Mouse (Mus musculus) adrenal gland, adult 2 months (tissue): ENCODE data around the gene Rad9a. TPM values are rescaled to one million over a fixed set of nuclear protein-coding genes. Genes with fewer than 3 reads are reported as not detected.

Source experiments
- DNase-seq: peaks from one replicate; pipeline ENCODE4 v3.0.0; 2021
- polyA plus RNA-seq: library from polyadenylated mRNA; depleted of rRNA; stranded (reverse); fragments of >200 nt; gene quantifications from 2 replicates; pipeline ENCODE4 v1.2.3, GENCODE M21; 2012
- total RNA-seq, 2 experiments: library from RNA; stranded (reverse); gene quantifications; 2 replicates each; pipeline ENCODE4 v1.2.3; 2021

Rad9a gene
- total and polyA plus RNA-seq, 3 experiments = 6.9 to 17.2 (median 12.3) TPM

- no peak for DNase-seq
These were observed 37.4 kb downstream of the Rad9a start for GRCm38 (mm10) chr19:4164100-4164499.

GRCm38 (mm10) chr19:4163543-4163887 is 37.9 kb downstream of the Rad9a start:
- no peak for DNase-seq

GRCm38 (mm10) chr19:4162646-4163542 is 38.6 kb downstream of the Rad9a start, which contains the start of gene Rps6kb2:
Rps6kb2 (minus strand) TSS chr19:4163354.
- DNase-seq = peak; percentile 96

GRCm38 (mm10) chr19:4159049-4159448 is 42.4 kb downstream of the Rad9a start:
- DNase-seq = no peak

- DNase-seq = no peak
These were observed 44.7 kb downstream of the Rad9a start for GRCm38 (mm10) chr19:4156771-4157170.

GRCm38 (mm10) chr19:4156073-4156579 is 45.3 kb downstream of the Rad9a start:
- no peak for DNase-seq

- no peak for DNase-seq
These were observed 46.0 kb downstream of the Rad9a start for GRCm38 (mm10) chr19:4155223-4156072.

GRCm38 (mm10) chr19:4154437-4155222 is 46.8 kb downstream of the Rad9a start:
- no peak for DNase-seq

GRCm38 (mm10) chr19:4153232-4153654 is 48.2 kb downstream of the Rad9a start, which contains the start of gene Ptprcap:
Ptprcap (plus strand) TSS chr19:4153604.
- DNase-seq = no peak

- no peak for DNase-seq
These were observed 48.8 kb downstream of the Rad9a start for GRCm38 (mm10) chr19:4152445-4153231.

GRCm38 (mm10) chr19:4151898-4152297 is 49.6 kb downstream of the Rad9a start:
- peak; percentile 64 for DNase-seq

- DNase-seq = no peak
These were observed 50.0 kb downstream of the Rad9a start for GRCm38 (mm10) chr19:4151488-4151860.

- DNase-seq = no peak
These were observed 50.6 kb downstream of the Rad9a start for GRCm38 (mm10) chr19:4150567-4151487.

GRCm38 (mm10) chr19:4149764-4150461 is 51.5 kb downstream of the Rad9a start:
- no peak for DNase-seq

- no peak for DNase-seq
These were observed 52.2 kb downstream of the Rad9a start for GRCm38 (mm10) chr19:4149283-4149682.

GRCm38 (mm10) chr19:4148819-4149218 is 52.6 kb downstream of the Rad9a start:
- DNase-seq = no peak

GRCm38 (mm10) chr19:4148491-4148806 is 53.0 kb downstream of the Rad9a start, which contains the start of gene Coro1b:
Coro1b (plus strand) TSS chr19:4148619.
- peak; percentile 99 for DNase-seq

GRCm38 (mm10) chr19:4147782-4148490 is 53.5 kb downstream of the Rad9a start:
- no peak for DNase-seq

- DNase-seq = no peak
These were observed 54.4 kb downstream of the Rad9a start for GRCm38 (mm10) chr19:4147022-4147405.
